Mouse (Mus musculus) CD4-positive, CD25-positive, alpha-beta regulatory T cell, adult 9 weeks (primary cell): Measurements from ENCODE around the gene Cps1. TPM values are rescaled to one million over a fixed set of nuclear protein-coding genes. Genes with fewer than 3 reads are reported as not detected.

Experiments used
- polyA plus RNA-seq: library from polyadenylated mRNA; unstranded; fragments of 100-300 nt; shearing (Covaris generic); gene quantifications from one replicate; pipeline ENCODE4 v1.2.1, GENCODE M21; 2017

Gene Cps1
- not detected for polyA plus RNA-seq

DNA sequence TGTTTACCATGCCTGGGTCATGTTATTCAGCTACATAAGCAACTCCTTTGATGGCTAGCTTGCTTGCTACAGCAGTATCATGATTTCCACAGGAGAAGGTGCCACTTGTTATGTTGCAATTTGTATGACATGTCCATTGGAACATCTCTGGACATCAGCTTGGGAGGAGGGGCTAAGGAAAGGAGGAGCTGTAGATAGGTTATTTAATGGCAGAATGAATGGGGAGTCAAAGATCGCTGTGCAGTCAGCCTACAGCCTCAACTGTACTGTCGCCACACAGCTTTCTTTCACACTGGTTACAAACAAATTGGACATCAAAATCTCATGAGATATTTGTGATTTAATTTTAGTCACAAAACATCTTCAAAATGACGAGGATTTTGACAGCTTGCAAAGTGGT lies at the start of gene Cps1:
Gene Cps1 (plus strand): TSS at position 230 of the 400 bp plus-strand sequence.

Other genes starting within 250 kb of the Cps1 start
- gene Myl1, start 177.6 kb upstream of the Cps1 start, polyA plus RNA-seq: not detected
- 73.5 TPM for gene Lancl1, start 84.2 kb upstream of the Cps1 start, polyA plus RNA-seq